Mouse (Mus musculus): ENCODE measurements around the gene Nfatc3. TPM values are rescaled to one million over a fixed set of nuclear protein-coding genes. Genes with fewer than 3 reads are reported as not detected.
A peak's percentile ranks its signal among the peaks of the same experiment; 100 is the strongest.

Gene Nfatc3
- polyA plus RNA-seq, 2 experiments: 2.6 to 10.2 TPM

GRCm38 (mm10) chr8:106127054-106127453 is 68.4 kb downstream of the Nfatc3 start:
- 51% methylated on average over 3 of the region's 3 CpGs for WGBS (ENCODE audit: insufficient replicate concordance)
- H3K4me2 ChIP-seq (ENCODE audit: low read depth): no peak overlapping the region
- H3K4me3 ChIP-seq (ENCODE audit: insufficient read depth in 1 of 2, low read depth in 2 of 2, low read length in 2 of 2): no peak overlapping the region
- H3K9me3 ChIP-seq (ENCODE audit: control insufficient read depth, low read length): no peaks in the 10 kb centered on the region
- H3K27me3 ChIP-seq (ENCODE audit: control insufficient read depth, insufficient read depth, low read length): no peaks in the 10 kb centered on the region
- H3K9ac ChIP-seq (replicated peaks): no peak overlapping the region
- peaks cover 28% of the 10 kb centered on the region; the same call in 1 of the 2 replicates for H3K36me3 ChIP-seq (replicated peaks; ENCODE audit: control insufficient read depth, insufficient read depth, low read depth)
- no peaks in the 10 kb centered on the region; a peak in 1 of 4 replicates for H3K4me1 ChIP-seq (replicated peaks; ENCODE audit: control insufficient read depth in 2 of 2, insufficient read depth in 2 of 2, low read length in 1 of 2)
- DNase-seq (ENCODE audit: low read depth in 3 of 3, low spot score in 3 of 3) (no peak), ATAC-seq (ENCODE audit: insufficient read depth) (peak; percentile 15; the same call in 1 of the 2 replicates)
- H3K27ac ChIP-seq: no peak overlapping the region
- TF ChIP-seq CTCF (IDR thresholded peaks at IDR 0.05; ENCODE audit: low read depth) (peak; percentile 19; the same call in 1 of the 2 replicates), EP300 (IDR thresholded peaks at IDR 0.05; ENCODE audit: low read depth) (no peak)

GRCm38 (mm10) chr8:106127882-106128410 is 69.3 kb downstream of the Nfatc3 start:
- no peaks in the 10 kb centered on the region for H3K27me3 ChIP-seq (ENCODE audit: control insufficient read depth, insufficient read depth, low read length)
- no peak for DNase-seq (ENCODE audit: low read depth in 3 of 3, low spot score in 3 of 3)
- H3K9me3 ChIP-seq (ENCODE audit: control insufficient read depth, low read length): no peaks in the 10 kb centered on the region
- H3K4me2 ChIP-seq (ENCODE audit: low read depth): no peak overlapping the region
- WGBS (ENCODE audit: insufficient replicate concordance): 83% methylated on average over 10 of the region's 10 CpGs
- no peaks in the 10 kb centered on the region; a peak in 1 of 4 replicates for H3K4me1 ChIP-seq (replicated peaks; ENCODE audit: control insufficient read depth in 2 of 2, insufficient read depth in 2 of 2, low read length in 1 of 2)
- peaks cover 28% of the 10 kb centered on the region; the same call in 1 of the 2 replicates for H3K36me3 ChIP-seq (replicated peaks; ENCODE audit: control insufficient read depth, insufficient read depth, low read depth)
- no peak overlapping the region for H3K4me3 ChIP-seq (ENCODE audit: insufficient read depth in 1 of 2, low read depth in 2 of 2, low read length in 2 of 2)
- TF ChIP-seq EP300 (IDR thresholded peaks at IDR 0.05; ENCODE audit: low read depth) (no peak), CTCF (IDR thresholded peaks at IDR 0.05; ENCODE audit: low read depth) (no peak)
- H3K27ac ChIP-seq: no peak overlapping the region
- no peak for ATAC-seq (ENCODE audit: insufficient read depth)
- H3K9ac ChIP-seq (replicated peaks): no peak overlapping the region

- no peak overlapping the region for H3K4me3 ChIP-seq (ENCODE audit: insufficient read depth in 1 of 2, low read depth in 2 of 2, low read length in 2 of 2)
- no peak overlapping the region for H3K9ac ChIP-seq (replicated peaks)
- H3K4me2 ChIP-seq (ENCODE audit: low read depth): no peak overlapping the region
- H3K4me1 ChIP-seq (replicated peaks; ENCODE audit: control insufficient read depth in 2 of 2, insufficient read depth in 2 of 2, low read length in 1 of 2): no peaks in the 10 kb centered on the region; a peak in 1 of 4 replicates
- TF ChIP-seq EP300 (IDR thresholded peaks at IDR 0.05; ENCODE audit: low read depth) (no peak), CTCF (IDR thresholded peaks at IDR 0.05; ENCODE audit: low read depth) (no peak)
- no peak overlapping the region for H3K27ac ChIP-seq
- no peak for DNase-seq (ENCODE audit: low read depth in 3 of 3, low spot score in 3 of 3)
- no peaks in the 10 kb centered on the region for H3K9me3 ChIP-seq (ENCODE audit: control insufficient read depth, low read length)
- H3K36me3 ChIP-seq (replicated peaks; ENCODE audit: control insufficient read depth, insufficient read depth, low read depth): peaks cover 26% of the 10 kb centered on the region; the same call in 1 of the 2 replicates
- peaks cover 3% of the 10 kb centered on the region for H3K27me3 ChIP-seq (ENCODE audit: control insufficient read depth, insufficient read depth, low read length)
- ATAC-seq (ENCODE audit: insufficient read depth): no peak
Observed at GRCm38 (mm10) chr8:106129232-106129930, 70.7 kb downstream of the Nfatc3 start.

GRCm38 (mm10) chr8:106129997-106130396 is 71.4 kb downstream of the Nfatc3 start:
- peaks cover 9% of the 10 kb centered on the region for H3K27me3 ChIP-seq (ENCODE audit: control insufficient read depth, insufficient read depth, low read length)
- H3K4me3 ChIP-seq (ENCODE audit: insufficient read depth in 1 of 2, low read depth in 2 of 2, low read length in 2 of 2): no peak overlapping the region
- H3K4me1 ChIP-seq (replicated peaks; ENCODE audit: control insufficient read depth in 2 of 2, insufficient read depth in 2 of 2, low read length in 1 of 2): no peaks in the 10 kb centered on the region; a peak in 1 of 4 replicates
- DNase-seq (ENCODE audit: low read depth in 3 of 3, low spot score in 3 of 3): no peak
- no peak overlapping the region for H3K4me2 ChIP-seq (ENCODE audit: low read depth)
- H3K27ac ChIP-seq: no peak overlapping the region
- no peaks in the 10 kb centered on the region for H3K9me3 ChIP-seq (ENCODE audit: control insufficient read depth, low read length)
- peaks cover 26% of the 10 kb centered on the region; the same call in 1 of the 2 replicates for H3K36me3 ChIP-seq (replicated peaks; ENCODE audit: control insufficient read depth, insufficient read depth, low read depth)
- TF ChIP-seq CTCF (IDR thresholded peaks at IDR 0.05; ENCODE audit: low read depth) (no peak), EP300 (IDR thresholded peaks at IDR 0.05; ENCODE audit: low read depth) (no peak)
- H3K9ac ChIP-seq (replicated peaks): no peak overlapping the region
- WGBS (ENCODE audit: insufficient replicate concordance): 66% methylated on average over 2 of the region's 2 CpGs
- ATAC-seq (ENCODE audit: insufficient read depth): no peak

- TF ChIP-seq EP300 (IDR thresholded peaks at IDR 0.05; ENCODE audit: low read depth): no peak
- TF ChIP-seq CTCF (IDR thresholded peaks at IDR 0.05; ENCODE audit: low read depth): no peak
- Histone ChIP-seq H3K9me3 (ENCODE audit: control insufficient read depth, low read length) (no peaks in the 10 kb centered on the region), H3K4me1 (replicated peaks; ENCODE audit: control insufficient read depth in 2 of 2, insufficient read depth in 2 of 2, low read length in 1 of 2) (no peaks in the 10 kb centered on the region; a peak in 1 of 4 replicates), H3K4me2 (ENCODE audit: low read depth) (no peak overlapping the region), H3K9ac (replicated peaks) (no peak overlapping the region), H3K27me3 (ENCODE audit: control insufficient read depth, insufficient read depth, low read length) (peaks cover 14% of the 10 kb centered on the region), H3K4me3 (ENCODE audit: insufficient read depth in 1 of 2, low read depth in 2 of 2, low read length in 2 of 2) (no peak overlapping the region), H3K36me3 (replicated peaks; ENCODE audit: control insufficient read depth, insufficient read depth, low read depth) (peaks cover 26% of the 10 kb centered on the region; the same call in 1 of the 2 replicates), H3K27ac (no peak overlapping the region)
- DNase-seq (ENCODE audit: low read depth in 3 of 3, low spot score in 3 of 3): no peak
- ATAC-seq (ENCODE audit: insufficient read depth): no peak
- WGBS (ENCODE audit: insufficient replicate concordance): 57% methylated on average over 2 of the region's 2 CpGs
Observed at GRCm38 (mm10) chr8:106130505-106130904, 71.9 kb downstream of the Nfatc3 start.

Data from liver, embryonic 14.5 days (tissue).